Mouse (Mus musculus): ENCODE results near the gene Orc3. TPM values are rescaled to one million over a fixed set of nuclear protein-coding genes. Genes with fewer than 3 reads are reported as not detected.
A peak's percentile ranks its signal among the peaks of the same experiment; 100 is the strongest.

Gene Orc3
- total RNA-seq, 2 experiments from 2014 or later, result 38.2 to 38.9 TPM

DNA sequence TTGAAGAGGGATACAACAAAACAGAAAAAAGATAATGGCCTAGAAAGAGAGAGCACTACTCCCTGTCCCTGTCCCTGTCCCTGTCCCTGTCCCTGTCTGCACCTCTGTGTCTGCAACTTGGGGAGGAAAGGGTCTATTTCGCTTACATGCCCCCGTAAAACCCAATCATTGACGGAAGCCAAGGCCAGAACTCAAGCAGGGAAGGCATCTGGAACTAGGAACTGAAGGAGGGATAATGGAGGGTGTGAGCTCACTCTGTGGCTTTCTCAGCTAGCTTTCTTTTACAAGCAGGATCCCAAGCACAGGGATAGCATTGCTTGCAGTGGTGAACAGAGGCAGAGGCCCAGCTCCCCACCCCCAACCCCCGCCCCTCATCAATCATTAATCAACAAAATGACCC lies 85.4 kb downstream of the Orc3 start:
- no peak overlapping the region for H3K27ac ChIP-seq
- H3K4me3 ChIP-seq, result no peak overlapping the region
- intact Hi-C loops (cut with DNase I), result no loop called here
- DNase-seq, result no peak
- TF ChIP-seq CTCF (IDR thresholded peaks at IDR 0.05), result no peak

DNA sequence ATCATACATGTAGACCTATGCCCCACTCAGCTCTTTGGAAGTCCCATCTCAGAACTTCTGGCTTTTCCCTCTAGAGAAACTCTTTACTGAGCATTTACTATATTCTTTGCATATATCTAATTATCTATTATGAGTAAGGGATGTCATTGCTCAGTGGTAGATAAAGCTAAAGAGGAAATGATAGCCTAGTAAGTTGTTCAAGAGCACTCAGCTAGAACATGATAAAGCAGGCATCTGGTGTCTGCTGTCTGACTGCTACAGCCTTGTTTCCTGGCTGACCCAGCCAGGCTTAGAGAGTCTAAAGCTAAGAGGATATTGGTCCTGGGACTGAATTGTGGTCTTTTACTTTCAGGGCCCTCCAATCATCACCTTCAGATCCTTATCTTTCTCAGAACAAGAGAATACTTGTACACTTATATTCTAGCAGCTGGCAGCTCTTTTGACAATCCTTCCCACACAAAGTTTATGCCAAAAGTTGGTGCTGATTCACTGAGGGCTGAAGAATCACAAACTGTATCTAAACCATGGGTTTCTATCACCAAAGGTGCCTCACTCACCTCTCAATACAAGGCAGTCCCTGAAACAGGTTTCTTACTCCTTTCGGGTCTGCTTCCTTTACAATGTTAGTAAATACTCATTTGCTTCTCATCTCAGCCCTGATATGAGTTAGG lies 86.2 kb downstream of the Orc3 start:
- intact Hi-C loops (cut with DNase I), result no loop called here

DNA sequence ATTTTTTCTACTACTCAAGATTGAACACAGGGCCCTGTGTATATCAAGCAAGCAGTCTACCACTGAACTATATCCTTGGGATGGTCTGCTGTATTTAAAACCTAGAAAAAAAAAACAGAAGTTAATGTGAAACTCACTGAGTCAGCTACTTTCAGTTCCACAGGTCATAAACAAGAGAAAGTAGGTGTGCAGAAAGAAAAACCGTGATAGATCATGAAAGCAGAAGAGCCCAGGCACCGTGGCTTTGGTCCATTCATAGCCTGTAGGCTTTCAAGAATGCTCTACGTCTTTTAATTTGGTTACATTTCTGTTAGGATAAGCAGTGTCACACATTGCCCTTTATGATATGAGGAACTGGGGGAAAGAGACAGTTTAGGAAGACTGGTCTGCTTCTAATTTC lies 88.0 kb downstream of the Orc3 start:
- H3K27ac ChIP-seq, result no peak overlapping the region
- DNase-seq, result no peak
- intact Hi-C loops (cut with DNase I), result no loop called here

More for the DNA sequence above, 86.2 kb downstream of the Orc3 start:
- Histone ChIP-seq H3K27ac (no peak overlapping the region), H3K4me3 (no peak overlapping the region)
- no peak for DNase-seq
- TF ChIP-seq CTCF (IDR thresholded peaks at IDR 0.05), result no peak

DNA sequence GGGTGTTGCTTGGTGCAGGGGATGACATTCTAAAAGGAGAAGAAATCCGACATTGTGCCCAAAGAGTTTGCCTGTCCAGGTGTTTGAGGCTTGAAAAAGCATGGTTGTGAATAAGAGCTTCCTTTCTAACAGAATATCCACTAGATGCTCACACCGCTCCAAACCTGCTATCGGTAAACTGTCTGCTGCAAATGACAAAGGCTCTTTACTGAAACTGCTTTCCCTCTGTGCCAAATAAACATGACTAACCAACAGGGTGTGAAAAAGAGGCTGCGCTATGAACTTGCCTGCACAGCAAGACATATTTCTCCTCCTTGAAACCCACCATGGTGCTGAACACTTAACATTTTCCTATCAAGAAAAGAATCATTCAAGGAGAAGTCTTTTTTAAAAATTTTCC lies 91.2 kb downstream of the Orc3 start:
- Histone ChIP-seq H3K4me3 (no peak overlapping the region), H3K27ac (peak overlapping the region; percentile 35; the same call in 1 of the 2 replicates)
- DNase-seq, result no peak
- intact Hi-C loops (cut with DNase I), result no loop called here
- no peak for TF ChIP-seq CTCF (IDR thresholded peaks at IDR 0.05)

More for the DNA sequence above, 88.0 kb downstream of the Orc3 start:
- no peak for TF ChIP-seq CTCF (IDR thresholded peaks at IDR 0.05)
- H3K4me3 ChIP-seq, result no peak overlapping the region

DNA sequence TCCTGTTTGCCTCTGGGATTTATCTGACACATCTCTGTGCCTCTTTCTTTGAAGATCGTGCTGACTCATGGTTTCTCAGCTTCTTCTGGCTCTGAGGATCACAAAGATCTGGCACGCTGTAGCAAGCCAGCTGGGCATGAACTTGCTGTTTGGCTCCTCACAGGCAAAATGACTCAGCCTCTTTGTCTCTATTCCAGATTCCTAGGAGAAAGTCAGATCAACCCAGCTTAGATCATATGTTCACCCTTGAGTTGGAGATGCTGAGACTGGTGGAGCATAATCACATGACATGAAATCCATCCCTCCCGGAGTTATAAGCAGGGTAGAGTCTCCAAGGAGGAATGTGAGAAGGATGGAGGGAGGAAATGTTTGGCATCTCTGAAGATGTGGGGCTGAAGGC lies 91.9 kb downstream of the Orc3 start:
- TF ChIP-seq CTCF (IDR thresholded peaks at IDR 0.05), result no peak
- no peak overlapping the region for H3K4me3 ChIP-seq
- DNase-seq, result peak; percentile 56
- H3K27ac ChIP-seq, result peak overlapping the region; percentile 40; the same call in 1 of the 2 replicates
- intact Hi-C loops (cut with DNase I), result no loop called here

Other genes with a start within 250 kb of the Orc3 start
- 10 to 100 TPM; 42.9 to 60.6 TPM for gene Akirin2, start 64.0 kb downstream of the Orc3 start, total RNA-seq (2021)
- 10 to 100 TPM; 18.2 to 22.1 TPM for gene Rars2, start within 50 bp of the Orc3 start, total RNA-seq (2021)
- gene Slc35a1, start 72.5 kb upstream of the Orc3 start, total RNA-seq (2021), result 10 to 100 TPM; 10.9 to 14.7 TPM
- gene Cfap206, start 115.3 kb upstream of the Orc3 start, total RNA-seq (2021), result not detected
- not detected for gene Gm136, start 141.3 kb upstream of the Orc3 start, total RNA-seq (2021)
- 10 to 100 TPM; 24.5 to 31.5 TPM for gene Smim8, start 163.5 kb upstream of the Orc3 start, total RNA-seq (2021)